Mouse (Mus musculus): ENCODE results near the gene Tcl1.
"Not testable (repeated sequence)": the region's sequence is repeated elsewhere in the genome, so short reads cannot be mapped to it uniquely, and the experiment has no call there.

Tcl1 gene

GRCm38 (mm10) chr12:105181040-105181644 is 41.5 kb downstream of the Tcl1 start:
- not testable (repeated sequence) for DNase-seq (ENCODE audit: low spot score)

DNA sequence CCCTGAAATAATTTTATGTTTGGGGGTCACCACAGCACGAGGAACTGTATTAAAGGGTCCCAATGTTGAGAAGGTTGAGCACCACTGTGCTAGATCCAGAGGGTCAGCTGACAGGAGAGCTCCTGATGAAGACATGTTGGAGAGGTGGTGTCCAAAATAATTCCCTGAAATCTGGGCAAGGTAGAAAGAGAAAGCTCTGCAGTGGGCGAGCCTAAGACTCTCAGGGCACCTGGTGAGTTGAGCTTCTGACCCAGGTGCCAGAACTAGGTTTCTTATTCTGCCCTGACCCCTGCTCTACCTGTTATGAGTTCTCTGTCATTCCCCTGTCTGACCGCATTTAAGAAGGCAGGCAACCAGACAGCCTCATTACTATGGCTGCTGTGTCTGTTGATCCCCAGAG is 46.5 kb downstream of the Tcl1 start, which contains the start of gene Tcl1b5:
Gene Tcl1b5 (plus strand): TSS at position 301 of the 400 bp plus-strand sequence.
- DNase-seq (ENCODE audit: low spot score) = not testable (repeated sequence)

DNA sequence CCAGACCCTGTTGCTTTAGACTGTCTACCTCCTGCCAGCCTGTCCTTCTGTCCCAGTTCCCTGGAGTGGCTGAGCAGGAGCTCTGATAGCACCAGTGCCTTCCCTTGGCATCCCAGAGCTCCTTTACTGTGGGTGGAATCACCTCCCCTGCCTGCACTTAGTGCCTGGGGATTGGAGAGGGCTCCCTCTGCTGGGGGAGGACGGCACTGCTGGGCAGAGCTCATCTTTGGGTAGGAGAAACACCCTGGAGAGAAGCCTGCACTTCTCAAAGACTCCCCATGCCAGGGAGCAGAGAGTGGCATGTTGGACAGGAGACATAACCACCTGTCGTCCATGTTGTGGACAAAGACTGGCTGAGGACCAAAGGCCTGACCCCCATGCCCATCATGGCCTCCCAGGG is 48.3 kb downstream of the Tcl1 start:
- DNase-seq (ENCODE audit: low spot score) = not testable (repeated sequence)

DNA sequence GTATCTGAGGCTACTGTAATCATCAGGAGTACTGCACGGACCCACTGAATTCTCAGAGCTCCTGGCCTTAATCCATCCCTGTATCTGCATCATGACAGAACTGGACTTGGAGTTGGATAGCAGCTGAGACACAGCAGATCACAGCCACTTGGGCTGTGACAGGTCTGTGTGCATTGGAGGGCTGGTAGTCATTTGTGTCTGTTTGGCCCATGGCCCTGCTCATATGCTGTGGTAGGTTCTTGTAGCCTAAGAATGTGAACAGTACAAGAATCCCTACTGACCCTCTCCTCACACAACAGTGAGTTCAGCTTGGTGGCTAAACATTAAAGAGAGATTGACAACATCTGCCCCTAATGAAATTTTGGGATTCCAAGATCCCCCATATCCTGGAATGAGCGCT is 49.2 kb downstream of the Tcl1 start:
- no peak for DNase-seq (ENCODE audit: low spot score)
